Mouse (Mus musculus): ENCODE measurements around the gene Olfr723.
"Not testable (repeated sequence)": the region's sequence is repeated elsewhere in the genome, so short reads cannot be mapped to it uniquely, and the experiment has no call there.

Gene Olfr723

DNA sequence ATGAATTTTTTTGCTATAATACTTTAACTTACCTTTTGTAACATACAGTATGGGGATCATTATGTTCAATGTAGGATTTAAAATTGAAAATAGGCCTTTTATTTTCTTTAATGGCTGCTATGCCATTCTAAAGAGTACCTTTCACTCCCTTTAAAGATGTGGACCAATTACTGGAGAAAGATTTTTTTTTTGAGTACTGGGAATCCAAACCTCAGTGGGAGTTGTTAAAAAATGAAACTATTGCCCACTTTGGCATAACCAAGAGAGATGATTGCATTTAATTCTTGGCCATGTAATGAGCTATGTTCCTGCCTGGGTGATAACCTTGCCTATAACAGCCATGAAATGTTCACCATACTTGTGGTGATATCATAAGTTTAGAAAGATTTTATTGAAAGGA is at the start of gene Olfr723:
TSS of gene Olfr723 (minus strand) at position 101 of the 400 bp plus-strand sequence.
- DNase-seq (ENCODE audit: low spot score), result not testable (repeated sequence)

DNA sequence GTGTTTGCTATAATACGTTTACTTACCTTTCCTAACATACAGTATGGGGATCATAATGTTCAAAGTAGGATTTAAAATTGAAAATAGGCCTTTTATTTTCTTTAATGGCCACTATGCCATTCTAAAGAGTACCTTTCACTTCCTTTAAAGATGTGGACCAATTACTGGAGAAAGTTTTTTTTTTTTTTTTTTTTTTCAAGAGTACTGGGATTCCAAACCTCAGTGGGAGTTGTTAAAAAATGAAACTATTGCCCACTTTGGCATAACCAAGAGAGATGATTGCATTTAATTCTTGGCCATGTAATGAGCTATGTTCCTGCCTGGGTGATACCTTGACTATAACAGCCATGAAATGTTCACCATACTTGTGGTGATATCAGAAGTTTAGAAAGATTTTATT is 31.6 kb upstream of the Olfr723 start, which contains the start of gene Olfr724:
TSS of gene Olfr724 (minus strand) at position 101 of the 400 bp plus-strand sequence.
- DNase-seq (ENCODE audit: low spot score), result not testable (repeated sequence)

DNA sequence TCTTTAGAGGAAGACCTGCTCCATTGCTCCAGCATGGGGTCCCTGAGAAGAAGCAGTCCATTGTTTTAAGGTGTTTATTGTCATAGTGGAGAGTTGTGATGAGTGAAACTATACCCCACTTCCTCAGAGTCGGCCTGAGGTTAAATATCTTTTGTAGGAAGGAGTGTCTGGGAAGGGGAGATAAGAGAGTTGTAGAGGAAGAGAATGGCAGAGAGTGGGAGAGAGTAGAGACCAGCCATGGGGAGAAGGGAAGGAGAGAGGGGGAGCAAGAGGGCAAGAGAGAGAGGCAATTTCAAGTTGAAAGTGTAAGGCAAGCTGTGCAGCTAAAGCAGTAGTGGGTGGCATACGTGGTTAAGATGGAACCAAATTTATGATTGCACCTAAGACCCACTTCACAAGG is 24.3 kb upstream of the Olfr723 start:
- no peak for DNase-seq (ENCODE audit: low spot score)

GRCm38 (mm10) chr14:49901899-49902298 is 29.7 kb downstream of the Olfr723 start, which contains the start of gene Olfr722:
Gene Olfr722, minus strand, starts transcription at chr14:49901999.
- DNase-seq (ENCODE audit: low spot score), result no peak
